Mouse (Mus musculus) left cerebral cortex, postnatal 14 days (tissue): ENCODE data around the gene Vmn1r195. TPM values are rescaled to one million over a fixed set of nuclear protein-coding genes. Genes with fewer than 3 reads are reported as not detected.
"Not testable (repeated sequence)": the region's sequence is repeated elsewhere in the genome, so short reads cannot be mapped to it uniquely, and the experiment has no call there.

Experiments
- DNase-seq, 2 experiments: peaks; one replicate each; pipeline ENCODE4 v3.0.0; 2021 to 2022; ENCODE audit warnings: low spot score in 2 of 2, mixed read lengths in 1 of 2
- intact Hi-C: fragments of 180-260 bp; cut with DNase I; formaldehyde crosslinking; loops from one replicate; pipeline ENCODE4 v1.15.1; 2025
- long read RNA-seq, 2 experiments: library from polyadenylated mRNA; stranded (forward); transcript quantifications; one replicate each; pipeline ENCODE4 v2.0.0; 2021
- total RNA-seq, 2 experiments: library from RNA; stranded (reverse); gene quantifications; 2 replicates each; pipeline ENCODE4 v1.2.3; 2021

The Vmn1r195 gene
- total RNA-seq = not detected
- long read RNA-seq, experiment 1 = 0 reads
- long read RNA-seq, experiment 2 = 0 reads

- intact Hi-C loops, DNase-seq: not testable (repeated sequence)
Observed at GRCm38 (mm10) chr13:22270222-22270621, at the start of gene Vmn1r195. Gene Vmn1r195 (plus strand): TSS chr13:22270522.

- intact Hi-C loops, DNase-seq: not testable (repeated sequence)
Observed at GRCm38 (mm10) chr13:22223060-22223459, 47.3 kb upstream of the Vmn1r195 start, which contains the start of gene Vmn1r193. Gene Vmn1r193 (minus strand): TSS chr13:22223160.

- no peak for DNase-seq
- intact Hi-C loops = no loop called here
Observed at GRCm38 (mm10) chr13:22243915-22244314, 26.4 kb upstream of the Vmn1r195 start, which contains the start of gene Vmn1r194. Gene Vmn1r194 (plus strand): TSS chr13:22244215.

GRCm38 (mm10) chr13:22271721-22272120, 1.4 kb downstream of the Vmn1r195 start:
- intact Hi-C loops = no loop called here
- no peak for DNase-seq

- intact Hi-C loops = no loop called here
- no peak for DNase-seq
Observed at GRCm38 (mm10) chr13:22284578-22284977, 14.3 kb downstream of the Vmn1r195 start.

GRCm38 (mm10) chr13:22289620-22290019, 19.3 kb downstream of the Vmn1r195 start, which contains the start of gene Vmn1r196:
Gene Vmn1r196 (plus strand): TSS chr13:22289920.
- DNase-seq = no peak
- intact Hi-C loops = no loop called here

DNA sequence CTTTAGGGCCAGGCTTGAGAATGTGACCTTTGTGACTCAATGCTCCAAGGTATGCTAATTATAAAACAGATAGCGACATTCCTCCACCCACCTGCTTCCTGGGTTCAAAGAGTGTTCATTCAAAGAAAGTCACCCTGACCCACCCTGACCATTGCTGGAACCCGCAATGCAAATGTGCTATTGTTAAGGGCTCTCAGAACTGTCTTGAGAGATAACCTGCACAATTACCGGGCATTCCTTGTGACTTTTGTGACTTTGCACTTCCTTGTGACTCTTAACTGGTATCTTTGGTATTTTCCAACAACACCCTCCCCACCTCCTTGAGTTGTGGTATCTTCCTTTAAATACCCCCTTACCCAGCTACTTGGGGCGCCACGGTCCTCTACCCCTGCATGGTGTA, 37.8 kb downstream of the Vmn1r195 start:
- intact Hi-C loops, DNase-seq: not testable (repeated sequence)

DNA sequence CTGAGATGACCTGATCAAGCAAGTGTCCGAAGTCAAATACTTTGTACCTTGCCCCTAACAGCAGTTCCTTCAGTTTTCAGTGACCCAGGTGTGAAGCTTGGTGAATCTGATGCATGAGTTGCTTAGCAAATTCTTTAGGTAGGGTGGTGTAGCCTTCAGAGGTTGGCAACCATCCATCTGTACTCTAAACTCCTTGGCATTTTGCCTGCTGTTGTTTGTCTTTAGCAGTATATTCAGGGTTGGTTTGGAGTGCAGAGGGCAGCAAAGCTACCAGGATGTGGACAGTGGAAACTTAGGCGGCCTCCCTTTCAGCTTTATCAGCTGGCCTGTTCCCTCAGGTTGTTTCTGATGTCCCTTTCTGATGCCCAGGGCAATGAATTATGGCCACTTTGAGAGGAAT, 45.0 kb downstream of the Vmn1r195 start:
- DNase-seq = no peak
- intact Hi-C loops = no loop called here

- intact Hi-C loops = no loop called here
- DNase-seq = no peak
Observed at GRCm38 (mm10) chr13:22317366-22317765, 47.0 kb downstream of the Vmn1r195 start.

- intact Hi-C loops = no loop called here
- no peak for DNase-seq
Observed at GRCm38 (mm10) chr13:22320091-22320490, 49.8 kb downstream of the Vmn1r195 start.

- intact Hi-C loops = no loop called here
- DNase-seq = no peak
Observed at GRCm38 (mm10) chr13:22324289-22324688, 54.0 kb downstream of the Vmn1r195 start, which contains the start of gene Vmn1r197. Gene Vmn1r197 (plus strand): TSS chr13:22324589.

Other genes with a start within 250 kb of the Vmn1r195 start
- gene Hist1h2ah, start 235.0 kb upstream of the Vmn1r195 start, total RNA-seq = 10 to 100 TPM; 38.2 to 41.7 TPM
- 10 to 100 TPM; 21.5 to 26.9 TPM for gene Hist1h2bk, start 234.7 kb upstream of the Vmn1r195 start, total RNA-seq
- 10 to 100 TPM; 50.0 to 57.5 TPM for gene Hist1h4i, start 229.2 kb upstream of the Vmn1r195 start, total RNA-seq
- 10 to 100 TPM; 17.8 to 20.2 TPM for gene Hist1h2ag, start 227.6 kb upstream of the Vmn1r195 start, total RNA-seq
- gene Hist1h2bj, start 227.3 kb upstream of the Vmn1r195 start, total RNA-seq = 10 to 100 TPM; 15.5 to 16.7 TPM
- gene Vmn1r188, start 186.1 kb upstream of the Vmn1r195 start, total RNA-seq = not detected
- gene Vmn1r189, start 164.7 kb upstream of the Vmn1r195 start, total RNA-seq = not detected
- gene Vmn1r191, start 86.6 kb upstream of the Vmn1r195 start, total RNA-seq = not detected
- gene Vmn1r192, start 79.4 kb upstream of the Vmn1r195 start, total RNA-seq = not detected
- gene Vmn1r193, start 47.4 kb upstream of the Vmn1r195 start, total RNA-seq = not detected
- not detected for gene Vmn1r194, start 26.3 kb upstream of the Vmn1r195 start, total RNA-seq
- not detected for gene Vmn1r196, start 19.4 kb downstream of the Vmn1r195 start, total RNA-seq
- not detected for gene Vmn1r197, start 54.1 kb downstream of the Vmn1r195 start, total RNA-seq
- gene Vmn1r198, start 79.8 kb downstream of the Vmn1r195 start, total RNA-seq = not detected
- gene Vmn1r199, start 109.3 kb downstream of the Vmn1r195 start, total RNA-seq = not detected
- gene Vmn1r200, start 119.9 kb downstream of the Vmn1r195 start, total RNA-seq = not detected
- gene Vmn1r201, start 201.4 kb downstream of the Vmn1r195 start, total RNA-seq = not detected
- under 1 TPM in 1 of 2 experiments, not detected in 1; 0.06 TPM for gene Vmn1r202, start 234.9 kb downstream of the Vmn1r195 start, total RNA-seq
- gene Vmn1r203, start 247.6 kb downstream of the Vmn1r195 start, total RNA-seq = not detected